Mouse (Mus musculus): ENCODE data around the gene Matn1.

DNA sequence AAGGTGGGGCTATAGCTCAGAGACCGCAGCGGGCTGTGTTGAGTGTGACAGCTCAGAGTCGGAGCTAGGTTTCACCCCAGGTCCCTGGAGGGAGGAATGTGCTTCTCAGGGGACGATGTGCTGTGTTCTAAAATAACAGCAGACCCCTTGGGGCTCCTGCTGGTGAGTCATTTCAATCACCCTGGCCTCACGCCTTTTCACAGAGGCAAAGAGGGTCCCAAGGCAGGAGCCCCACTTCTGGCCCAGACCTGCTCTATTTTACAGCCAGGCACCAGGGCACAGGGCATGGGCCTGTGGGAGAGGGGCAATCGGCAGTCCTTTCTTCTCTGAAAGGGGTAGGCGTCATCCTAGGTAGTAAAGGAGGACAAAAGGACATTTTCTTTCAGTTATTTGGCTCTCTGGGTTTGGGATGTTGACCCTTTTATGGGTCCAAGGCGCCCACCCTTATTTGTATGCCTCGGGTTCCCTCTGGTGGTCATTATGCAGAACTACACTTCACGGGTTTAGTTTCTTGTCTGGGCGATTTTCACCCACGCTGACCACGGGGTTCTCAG, 3.0 kb downstream of the Matn1 start:
- TF ChIP-seq GATA1 (IDR thresholded peaks at IDR 0.05; ENCODE audit: borderline replicate concordance, low read length) (no peak), FLI1 (IDR thresholded peaks at IDR 0.05; ENCODE audit: low read length) (no peak)
